Mouse (Mus musculus) thymus, adult 2 months (tissue): ENCODE measurements around the gene Lsm2. TPM values are rescaled to one million over a fixed set of nuclear protein-coding genes. Genes with fewer than 3 reads are reported as not detected.

Source experiments
- DNase-seq: peaks from one replicate; pipeline ENCODE4 v3.0.0; 2021
- H3K27ac ChIP-seq: fragments of 200-500 bp; 2 replicates; pipeline ENCODE4 v1.5.1; 2012; ENCODE audit warnings: low read length, control low read depth; ENCODE audit not compliant: control insufficient read depth, insufficient read depth
- H3K27me3 ChIP-seq: fragments of 200-500 bp; 2 replicates; pipeline ENCODE4 v1.6.1; 2012; ENCODE audit warnings: mild to moderate bottlenecking, low read length, moderate library complexity, mixed read lengths; ENCODE audit not compliant: control insufficient read depth, insufficient read depth
- H3K36me3 ChIP-seq: fragments of 200-500 bp; 2 replicates; pipeline ENCODE4 v1.6.1; 2012; ENCODE audit warnings: mild to moderate bottlenecking, low read length, moderate library complexity; ENCODE audit not compliant: control insufficient read depth, insufficient read depth
- H3K4me1 ChIP-seq: fragments of 200-500 bp; replicated peaks from 2 replicates; pipeline ENCODE4 v1.6.1; 2012; ENCODE audit warnings: low read length; ENCODE audit not compliant: control insufficient read depth, insufficient read depth
- H3K4me3 ChIP-seq: fragments of 200-500 bp; 2 replicates; pipeline ENCODE4 v1.5.1; 2012; ENCODE audit warnings: mild to moderate bottlenecking, low read length, control low read depth, moderate library complexity; ENCODE audit not compliant: control insufficient read depth, insufficient read depth
- CTCF ChIP-seq: fragments of 200-500 bp; IDR thresholded peaks from 2 replicates; pipeline ENCODE4 v1.5.1; 2012; ENCODE audit warnings: mild to moderate bottlenecking, control low read depth, low read length, moderate library complexity, borderline replicate concordance; ENCODE audit not compliant: control insufficient read depth, poor library complexity, insufficient read depth; ENCODE audit errors: extremely low read depth
- POLR2A ChIP-seq: fragments of 200-500 bp; IDR thresholded peaks from 2 replicates; pipeline ENCODE4 v1.6.1; 2012; ENCODE audit warnings: mild to moderate bottlenecking, low read length, control low read depth, moderate library complexity; ENCODE audit not compliant: control insufficient read depth, poor library complexity, insufficient read depth; ENCODE audit errors: extremely low read depth
- WGBS: fragments of 180-500 bp; shearing (Covaris S2); methylation state at CpG from one replicate; pipeline ENCODE4 v1.1.7; 2018; 5-methylcytosine and 5-hydroxymethylcytosine counted together
- polyA plus RNA-seq: library from polyadenylated mRNA; depleted of rRNA; stranded (reverse); fragments of >200 nt; gene quantifications from 2 replicates; pipeline ENCODE4 v1.2.3, GENCODE M21; 2012

Lsm2 gene
- polyA plus RNA-seq, 1 experiment = 207 TPM

GRCm38 (mm10) chr17:35019894-35020293, 38.2 kb downstream of the Lsm2 start:
- no peak overlapping the region for H3K27ac ChIP-seq
- TF ChIP-seq CTCF (no peak), POLR2A (no peak)
- DNase-seq = no peak
- H3K4me3 ChIP-seq = no peak overlapping the region
- no peaks in the 10 kb centered on the region for H3K27me3 ChIP-seq
- no peaks in the 10 kb centered on the region; the same call in 1 of the 2 replicates for H3K36me3 ChIP-seq
- WGBS = 95% methylated on average over 11 of the region's 11 CpGs
- H3K4me1 ChIP-seq = peaks cover 17% of the 10 kb centered on the region

DNA sequence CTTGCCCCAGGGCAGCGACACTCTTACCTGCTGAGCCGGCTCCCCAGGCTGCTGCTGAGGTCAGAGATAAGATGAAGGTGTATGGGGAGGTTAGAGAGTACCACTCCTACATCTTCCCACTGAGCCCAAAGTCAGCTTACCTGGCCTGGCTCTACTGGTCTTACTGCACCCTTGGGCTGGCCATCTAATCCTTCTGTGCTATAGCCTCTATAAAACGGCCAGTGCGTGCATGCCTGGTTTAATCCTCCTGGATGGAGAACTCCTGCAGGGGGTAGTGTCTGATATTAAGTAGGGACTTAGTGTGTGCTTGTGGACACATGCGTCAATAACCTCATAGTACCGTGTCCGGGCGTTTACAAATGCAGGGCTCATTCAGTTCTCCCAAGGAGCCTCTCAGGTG, 38.9 kb downstream of the Lsm2 start:
- Histone ChIP-seq H3K36me3 (no peaks in the 10 kb centered on the region; the same call in 1 of the 2 replicates), H3K27me3 (no peaks in the 10 kb centered on the region), H3K27ac (no peak overlapping the region), H3K4me1 (peaks cover 17% of the 10 kb centered on the region), H3K4me3 (no peak overlapping the region)
- no peak for TF ChIP-seq POLR2A
- TF ChIP-seq CTCF = no peak
- WGBS = 97% methylated on average over 8 of the region's 8 CpGs
- DNase-seq = no peak

DNA sequence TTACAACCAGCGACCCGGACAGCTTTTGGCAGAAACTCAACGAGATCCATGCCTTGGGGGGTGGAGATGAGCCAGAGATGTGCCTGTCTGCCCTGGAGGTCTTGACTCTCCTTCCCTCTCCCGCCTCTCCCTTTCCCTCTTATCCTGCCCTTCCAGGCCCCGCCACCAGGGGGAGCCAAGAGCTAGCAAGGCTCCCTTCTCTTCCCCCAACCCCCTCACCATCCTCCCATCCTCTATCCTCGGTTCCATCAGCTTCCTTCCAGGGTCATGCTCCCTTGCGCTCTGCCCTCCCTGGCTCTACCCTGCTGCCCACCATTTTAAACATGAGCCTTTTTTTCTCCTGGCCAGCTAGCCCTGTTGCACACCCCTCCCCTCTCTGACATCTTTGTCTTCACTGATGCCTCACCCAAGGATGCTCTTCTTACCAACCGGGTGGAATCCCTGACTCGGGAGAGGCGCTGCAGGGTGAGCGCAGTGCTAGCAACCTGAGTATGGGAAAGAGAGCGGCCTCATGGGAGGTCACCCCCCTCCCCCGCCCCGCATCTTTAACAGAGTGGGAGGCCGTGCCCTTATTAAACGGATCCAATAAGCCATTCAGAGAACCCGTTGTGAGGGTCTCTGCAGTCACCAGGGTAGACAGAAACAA, 39.6 kb downstream of the Lsm2 start:
- DNase-seq = peak; percentile 94
- no peak overlapping the region for H3K27ac ChIP-seq
- H3K36me3 ChIP-seq = no peaks in the 10 kb centered on the region
- TF ChIP-seq POLR2A = no peak
- peak; percentile 98 for TF ChIP-seq CTCF
- no peak overlapping the region for H3K4me3 ChIP-seq
- no peaks in the 10 kb centered on the region for H3K27me3 ChIP-seq
- H3K4me1 ChIP-seq = peaks cover 18% of the 10 kb centered on the region
- 31% methylated on average over 17 of the region's 17 CpGs for WGBS

GRCm38 (mm10) chr17:35021842-35022477, 40.3 kb downstream of the Lsm2 start:
- no peaks in the 10 kb centered on the region for H3K36me3 ChIP-seq
- DNase-seq = no peak
- no peaks in the 10 kb centered on the region for H3K27me3 ChIP-seq
- peaks cover 14% of the 10 kb centered on the region for H3K4me1 ChIP-seq
- no peak for TF ChIP-seq POLR2A
- no peak for TF ChIP-seq CTCF
- no peak overlapping the region for H3K4me3 ChIP-seq
- no peak overlapping the region for H3K27ac ChIP-seq
- WGBS = 82% methylated on average over 6 of the region's 6 CpGs

- 94% methylated on average over 8 of the region's 8 CpGs for WGBS
- H3K27ac ChIP-seq = no peak overlapping the region
- no peaks in the 10 kb centered on the region for H3K27me3 ChIP-seq
- H3K36me3 ChIP-seq = no peaks in the 10 kb centered on the region
- TF ChIP-seq POLR2A (no peak), CTCF (no peak)
- no peak overlapping the region for H3K4me3 ChIP-seq
- no peak for DNase-seq
- H3K4me1 ChIP-seq = peaks cover 15% of the 10 kb centered on the region
These were observed 40.9 kb downstream of the Lsm2 start for GRCm38 (mm10) chr17:35022541-35023060.

- Histone ChIP-seq H3K36me3 (no peaks in the 10 kb centered on the region), H3K27me3 (no peaks in the 10 kb centered on the region), H3K4me3 (no peak overlapping the region), H3K4me1 (peaks cover 18% of the 10 kb centered on the region), H3K27ac (no peak overlapping the region)
- 97% methylated on average over 5 of the region's 5 CpGs for WGBS
- TF ChIP-seq CTCF (no peak), POLR2A (no peak)
- DNase-seq = no peak
These were observed 41.6 kb downstream of the Lsm2 start for GRCm38 (mm10) chr17:35023221-35023620.

DNA sequence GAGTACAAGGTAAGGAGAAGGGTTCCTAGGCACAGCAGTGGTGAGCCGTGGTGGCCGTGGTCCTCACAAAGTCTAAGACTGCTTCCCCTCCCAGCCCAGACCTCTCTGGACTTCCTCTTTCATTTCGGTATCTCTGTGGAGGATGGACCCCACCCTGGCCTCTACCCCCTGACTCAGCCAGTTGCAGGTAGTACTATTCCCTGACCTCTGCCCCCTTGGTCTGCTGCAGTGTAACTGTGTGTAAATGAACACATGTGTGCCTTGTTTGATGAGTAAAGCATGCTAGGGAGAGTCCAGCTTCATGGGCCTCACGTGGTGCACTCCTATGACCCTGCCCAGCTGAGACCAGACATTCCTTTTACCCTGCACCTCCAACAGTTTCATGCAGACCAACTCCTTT, 42.1 kb downstream of the Lsm2 start:
- Histone ChIP-seq H3K4me3 (no peak overlapping the region), H3K4me1 (peaks cover 23% of the 10 kb centered on the region), H3K36me3 (no peaks in the 10 kb centered on the region), H3K27ac (no peak overlapping the region), H3K27me3 (no peaks in the 10 kb centered on the region)
- 49% methylated on average over 4 of the region's 4 CpGs for WGBS
- no peak for DNase-seq
- no peak for TF ChIP-seq CTCF
- no peak for TF ChIP-seq POLR2A
